Mouse (Mus musculus): ENCODE data around the gene Pir. TPM values are rescaled to one million over a fixed set of nuclear protein-coding genes. Genes with fewer than 3 reads are reported as not detected.

Pir gene
- polyA plus RNA-seq, 1 experiment from 2014 or later = 4.7 TPM

DNA sequence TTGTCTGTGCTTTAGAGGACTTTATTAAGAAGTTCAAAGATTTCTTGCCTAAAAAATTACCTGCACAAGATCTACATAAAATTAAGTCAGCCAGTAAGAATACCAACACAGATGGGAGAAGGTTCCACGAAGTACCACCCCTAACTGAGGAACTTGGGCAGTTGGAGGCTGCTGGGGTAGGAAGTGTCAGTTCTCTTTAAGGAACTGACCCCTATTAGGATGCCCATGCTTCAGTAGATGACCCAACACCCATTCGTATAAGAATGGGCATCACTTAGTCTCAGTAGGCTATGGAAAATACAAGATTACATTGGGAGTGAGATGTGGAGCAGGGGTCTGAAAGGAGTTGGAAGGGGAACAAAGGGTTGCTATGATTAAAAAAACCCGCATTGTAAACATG, 1.4 kb downstream of the Pir start:
- 88% methylated on average over 3 of the region's 3 CpGs for WGBS
- no peaks in the 10 kb centered on the region for H3K4me1 ChIP-seq (ENCODE audit: control insufficient read depth, insufficient read depth, low read length)
- no peak overlapping the region for H3K27ac ChIP-seq (ENCODE audit: low read length)
- H3K36me3 ChIP-seq (ENCODE audit: control insufficient read depth, insufficient read depth, low read length) = no peaks in the 10 kb centered on the region
- no peak overlapping the region for H3K9ac ChIP-seq (ENCODE audit: low read depth, low read length)
- ATAC-seq = no peak
- H3K9me3 ChIP-seq (ENCODE audit: control insufficient read depth, low read length) = no peaks in the 10 kb centered on the region
- H3K4me2 ChIP-seq (ENCODE audit: low read depth, low read length) = no peak overlapping the region
- no peaks in the 10 kb centered on the region for H3K27me3 ChIP-seq (replicated peaks; ENCODE audit: control insufficient read depth, insufficient read depth, low read length)
- no peak overlapping the region for H3K4me3 ChIP-seq (ENCODE audit: low read length)

DNA sequence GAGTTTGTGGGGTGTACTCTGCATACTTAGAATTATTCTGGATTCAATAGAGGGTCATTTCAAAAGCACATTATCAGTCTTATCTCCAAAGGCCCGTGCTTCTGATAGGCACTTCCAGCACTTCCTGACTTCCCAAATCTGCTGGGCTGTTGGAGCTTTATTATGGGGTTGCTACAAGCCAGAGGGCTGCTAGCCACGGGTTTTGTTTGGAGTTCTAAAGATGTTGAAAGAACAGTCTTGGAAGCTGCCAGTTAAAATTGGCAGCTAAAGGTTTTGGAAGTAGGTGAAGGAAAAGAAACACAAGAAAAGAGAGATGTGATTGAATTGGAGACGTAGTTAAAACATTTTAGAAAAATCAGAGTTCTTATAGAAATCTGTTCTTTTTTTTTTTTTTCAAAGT, 6.4 kb downstream of the Pir start:
- no peak for ATAC-seq
- 41% methylated on average over 3 of the region's 3 CpGs for WGBS
- Histone ChIP-seq H3K4me3 (ENCODE audit: low read length) (no peak overlapping the region), H3K4me1 (ENCODE audit: control insufficient read depth, insufficient read depth, low read length) (no peaks in the 10 kb centered on the region), H3K9me3 (ENCODE audit: control insufficient read depth, low read length) (no peaks in the 10 kb centered on the region), H3K27me3 (replicated peaks; ENCODE audit: control insufficient read depth, insufficient read depth, low read length) (no peaks in the 10 kb centered on the region), H3K27ac (ENCODE audit: low read length) (no peak overlapping the region), H3K36me3 (ENCODE audit: control insufficient read depth, insufficient read depth, low read length) (no peaks in the 10 kb centered on the region), H3K9ac (ENCODE audit: low read depth, low read length) (no peak overlapping the region), H3K4me2 (ENCODE audit: low read depth, low read length) (no peak overlapping the region)

DNA sequence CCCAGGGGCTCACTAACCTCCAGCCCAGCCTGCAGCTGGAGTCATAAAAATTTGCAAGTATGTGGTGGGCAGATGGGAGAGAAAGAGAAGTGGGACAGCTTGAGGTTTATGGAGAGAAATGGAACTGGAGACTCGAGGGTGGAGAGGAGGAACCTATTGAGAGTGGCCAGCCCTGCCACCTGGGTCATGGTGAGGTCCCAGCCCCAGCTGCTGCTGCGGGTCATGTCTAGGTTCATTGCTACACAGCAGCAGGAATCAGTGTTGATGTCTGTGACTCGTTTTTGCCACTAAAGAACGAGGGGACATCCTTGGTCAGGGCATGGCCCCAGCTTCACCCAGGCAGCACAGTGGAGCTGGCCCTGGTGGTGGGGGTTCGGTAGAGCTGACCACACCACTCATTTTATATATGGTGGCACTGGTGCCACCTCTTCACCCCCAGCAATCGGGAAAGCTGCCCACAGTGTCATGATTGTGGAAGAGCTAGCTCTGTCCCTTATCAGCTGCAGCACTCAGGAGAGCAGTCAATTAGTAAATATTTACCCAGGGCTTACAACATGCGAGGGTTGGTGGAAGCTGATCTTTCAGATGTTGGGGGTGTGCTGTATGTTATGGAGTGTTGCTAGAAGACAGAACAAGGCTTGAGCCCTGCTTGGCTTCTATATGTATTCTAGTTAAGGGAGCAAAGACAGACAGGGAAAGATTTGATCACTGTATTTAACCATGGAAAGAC, 11.9 kb downstream of the Pir start:
- Histone ChIP-seq H3K27ac (ENCODE audit: low read length) (no peak overlapping the region), H3K4me3 (ENCODE audit: low read length) (no peak overlapping the region), H3K9ac (ENCODE audit: low read depth, low read length) (no peak overlapping the region), H3K9me3 (ENCODE audit: control insufficient read depth, low read length) (no peaks in the 10 kb centered on the region), H3K4me1 (ENCODE audit: control insufficient read depth, insufficient read depth, low read length) (no peaks in the 10 kb centered on the region), H3K36me3 (ENCODE audit: control insufficient read depth, insufficient read depth, low read length) (no peaks in the 10 kb centered on the region), H3K27me3 (replicated peaks; ENCODE audit: control insufficient read depth, insufficient read depth, low read length) (no peaks in the 10 kb centered on the region), H3K4me2 (ENCODE audit: low read depth, low read length) (no peak overlapping the region)
- WGBS = 47% methylated on average over 7 of the region's 7 CpGs
- ATAC-seq = peak; percentile 76

DNA sequence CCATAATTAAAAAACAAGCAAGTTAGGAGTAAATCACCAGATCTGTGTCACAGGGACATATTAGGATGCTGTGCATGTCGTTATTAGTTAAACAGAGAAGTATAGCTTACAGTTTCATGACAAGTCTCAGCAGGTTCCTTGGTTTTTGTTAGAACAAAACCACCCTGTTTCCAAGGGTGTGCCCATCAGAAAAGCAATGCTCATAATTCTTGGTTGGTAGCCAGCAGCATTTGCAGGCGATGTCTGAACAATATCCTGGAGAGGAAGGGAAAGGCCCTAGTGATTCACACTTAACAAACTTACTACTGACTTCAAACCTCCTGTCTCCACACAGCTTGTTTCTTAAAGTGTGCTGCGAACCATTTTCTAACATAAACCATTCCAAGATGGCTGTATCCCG, 14.6 kb downstream of the Pir start:
- ATAC-seq = no peak
- Histone ChIP-seq H3K4me1 (ENCODE audit: control insufficient read depth, insufficient read depth, low read length) (no peaks in the 10 kb centered on the region), H3K9me3 (ENCODE audit: control insufficient read depth, low read length) (no peaks in the 10 kb centered on the region), H3K4me2 (ENCODE audit: low read depth, low read length) (no peak overlapping the region), H3K27ac (ENCODE audit: low read length) (no peak overlapping the region), H3K4me3 (ENCODE audit: low read length) (no peak overlapping the region), H3K36me3 (ENCODE audit: control insufficient read depth, insufficient read depth, low read length) (no peaks in the 10 kb centered on the region), H3K9ac (ENCODE audit: low read depth, low read length) (no peak overlapping the region), H3K27me3 (replicated peaks; ENCODE audit: control insufficient read depth, insufficient read depth, low read length) (no peaks in the 10 kb centered on the region)
- 89% methylated on average over 4 of the region's 4 CpGs for WGBS

DNA sequence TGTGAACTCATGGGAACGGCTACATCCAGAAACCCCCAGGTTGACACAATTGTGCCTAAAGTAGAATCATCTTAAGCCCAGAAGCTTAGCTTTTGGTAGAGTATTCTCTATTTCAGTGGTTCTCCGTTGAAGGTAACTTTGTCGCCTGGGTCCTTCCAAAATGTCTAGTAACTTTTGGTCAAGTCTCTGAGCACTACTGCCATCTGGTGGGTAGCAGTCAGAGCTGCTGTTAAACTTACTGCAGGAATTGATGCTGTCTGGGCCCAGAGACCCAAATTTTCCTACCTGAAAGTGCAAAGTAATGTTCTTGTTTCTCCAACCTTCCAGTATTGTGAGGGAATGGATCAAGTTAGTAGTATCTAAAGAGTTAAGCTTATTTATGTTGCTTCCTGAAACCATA, 17.9 kb downstream of the Pir start:
- 68% methylated on average over 3 of the region's 3 CpGs for WGBS

DNA sequence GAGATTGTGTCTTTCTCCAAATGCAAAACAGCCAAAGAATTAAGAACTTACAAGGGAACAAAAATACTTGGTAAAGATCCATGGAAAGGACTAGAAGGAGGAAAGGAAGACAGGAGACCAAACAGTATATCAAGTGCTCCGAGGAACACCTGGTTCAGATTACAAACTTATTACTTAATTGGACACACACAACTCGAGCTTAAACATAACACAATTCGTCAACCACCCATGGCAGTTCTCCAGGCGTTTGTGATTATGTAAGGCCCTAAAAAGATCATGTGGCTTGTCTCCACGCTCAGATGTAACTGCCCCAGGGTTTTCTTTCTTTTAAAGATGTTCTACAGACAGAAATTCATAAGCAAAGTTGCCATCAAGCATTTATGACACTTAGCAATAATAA, 22.0 kb downstream of the Pir start:
- ATAC-seq = no peak
- no peaks in the 10 kb centered on the region for H3K27me3 ChIP-seq (replicated peaks; ENCODE audit: control insufficient read depth, insufficient read depth, low read length)
- WGBS = 48% methylated on average over 5 of the region's 5 CpGs

More for the DNA sequence above, 17.9 kb downstream of the Pir start:
- ATAC-seq = no peak
- H3K4me2 ChIP-seq (ENCODE audit: low read depth, low read length) = no peak overlapping the region
- no peaks in the 10 kb centered on the region for H3K36me3 ChIP-seq (ENCODE audit: control insufficient read depth, insufficient read depth, low read length)
- H3K9me3 ChIP-seq (ENCODE audit: control insufficient read depth, low read length) = no peaks in the 10 kb centered on the region
- H3K4me1 ChIP-seq (ENCODE audit: control insufficient read depth, insufficient read depth, low read length) = no peaks in the 10 kb centered on the region
- no peak overlapping the region for H3K9ac ChIP-seq (ENCODE audit: low read depth, low read length)
- no peak overlapping the region for H3K27ac ChIP-seq (ENCODE audit: low read length)
- no peak overlapping the region for H3K4me3 ChIP-seq (ENCODE audit: low read length)
- H3K27me3 ChIP-seq (replicated peaks; ENCODE audit: control insufficient read depth, insufficient read depth, low read length) = no peaks in the 10 kb centered on the region

GRCm38 (mm10) chrX:164306250-164306649, 37.1 kb downstream of the Pir start:
- no peaks in the 10 kb centered on the region for H3K4me1 ChIP-seq (ENCODE audit: control insufficient read depth, insufficient read depth, low read length)
- H3K27ac ChIP-seq (ENCODE audit: low read length) = no peak overlapping the region
- no peaks in the 10 kb centered on the region for H3K36me3 ChIP-seq (ENCODE audit: control insufficient read depth, insufficient read depth, low read length)
- no peak overlapping the region for H3K4me3 ChIP-seq (ENCODE audit: low read length)
- no peaks in the 10 kb centered on the region for H3K9me3 ChIP-seq (ENCODE audit: control insufficient read depth, low read length)
- no peak for ATAC-seq
- 58% methylated on average over 2 of the region's 2 CpGs for whole genome bisulfite sequencing
- no peak overlapping the region for H3K4me2 ChIP-seq (ENCODE audit: low read depth, low read length)
- H3K9ac ChIP-seq (ENCODE audit: low read depth, low read length) = no peak overlapping the region
- no peaks in the 10 kb centered on the region for H3K27me3 ChIP-seq (replicated peaks; ENCODE audit: control insufficient read depth, insufficient read depth, low read length)

More for the DNA sequence above, 22.0 kb downstream of the Pir start:
- Histone ChIP-seq H3K4me3 (ENCODE audit: low read length) (no peak overlapping the region), H3K4me2 (ENCODE audit: low read depth, low read length) (no peak overlapping the region), H3K9ac (ENCODE audit: low read depth, low read length) (no peak overlapping the region), H3K4me1 (ENCODE audit: control insufficient read depth, insufficient read depth, low read length) (no peaks in the 10 kb centered on the region), H3K27ac (ENCODE audit: low read length) (no peak overlapping the region), H3K9me3 (ENCODE audit: control insufficient read depth, low read length) (no peaks in the 10 kb centered on the region), H3K36me3 (ENCODE audit: control insufficient read depth, insufficient read depth, low read length) (no peaks in the 10 kb centered on the region)

- Histone ChIP-seq H3K36me3 (ENCODE audit: control insufficient read depth, insufficient read depth, low read length) (no peaks in the 10 kb centered on the region), H3K9ac (ENCODE audit: low read depth, low read length) (no peak overlapping the region), H3K27me3 (replicated peaks; ENCODE audit: control insufficient read depth, insufficient read depth, low read length) (no peaks in the 10 kb centered on the region), H3K27ac (ENCODE audit: low read length) (no peak overlapping the region), H3K4me3 (ENCODE audit: low read length) (no peak overlapping the region), H3K4me1 (ENCODE audit: control insufficient read depth, insufficient read depth, low read length) (no peaks in the 10 kb centered on the region), H3K4me2 (ENCODE audit: low read depth, low read length) (no peak overlapping the region), H3K9me3 (ENCODE audit: control insufficient read depth, low read length) (no peaks in the 10 kb centered on the region)
- WGBS = 51% methylated on average over 1 of the region's 1 CpGs
- ATAC-seq = no peak
Observed at GRCm38 (mm10) chrX:164313876-164314275, 44.7 kb downstream of the Pir start.

DNA sequence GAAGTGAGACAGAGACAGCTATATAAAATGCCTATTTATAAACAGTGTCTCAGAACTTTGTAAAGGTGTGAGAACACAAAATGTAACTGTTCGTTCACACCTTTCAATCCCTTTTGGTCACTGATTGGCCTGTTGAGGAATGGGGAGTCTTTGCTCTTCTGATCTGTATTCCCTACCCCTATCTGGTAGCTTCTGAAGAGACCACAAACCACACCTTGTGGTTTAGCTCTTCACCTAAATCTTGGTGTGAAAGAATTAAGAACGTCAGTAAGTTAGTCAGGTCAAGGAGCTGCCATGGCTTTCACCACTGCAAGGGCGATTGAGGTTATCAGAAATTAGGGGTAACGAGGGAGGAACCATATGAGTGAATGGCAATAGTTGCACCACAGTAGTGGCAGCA, 49.4 kb downstream of the Pir start:
- H3K4me3 ChIP-seq (ENCODE audit: low read length) = no peak overlapping the region
- H3K36me3 ChIP-seq (ENCODE audit: control insufficient read depth, insufficient read depth, low read length) = no peaks in the 10 kb centered on the region
- H3K9me3 ChIP-seq (ENCODE audit: control insufficient read depth, low read length) = no peaks in the 10 kb centered on the region
- no peak overlapping the region for H3K27ac ChIP-seq (ENCODE audit: low read length)
- 86% methylated on average over 4 of the region's 4 CpGs for WGBS
- H3K4me2 ChIP-seq (ENCODE audit: low read depth, low read length) = no peak overlapping the region
- H3K27me3 ChIP-seq (replicated peaks; ENCODE audit: control insufficient read depth, insufficient read depth, low read length) = no peaks in the 10 kb centered on the region
- no peak overlapping the region for H3K9ac ChIP-seq (ENCODE audit: low read depth, low read length)
- no peaks in the 10 kb centered on the region for H3K4me1 ChIP-seq (ENCODE audit: control insufficient read depth, insufficient read depth, low read length)
- ATAC-seq = no peak

DNA sequence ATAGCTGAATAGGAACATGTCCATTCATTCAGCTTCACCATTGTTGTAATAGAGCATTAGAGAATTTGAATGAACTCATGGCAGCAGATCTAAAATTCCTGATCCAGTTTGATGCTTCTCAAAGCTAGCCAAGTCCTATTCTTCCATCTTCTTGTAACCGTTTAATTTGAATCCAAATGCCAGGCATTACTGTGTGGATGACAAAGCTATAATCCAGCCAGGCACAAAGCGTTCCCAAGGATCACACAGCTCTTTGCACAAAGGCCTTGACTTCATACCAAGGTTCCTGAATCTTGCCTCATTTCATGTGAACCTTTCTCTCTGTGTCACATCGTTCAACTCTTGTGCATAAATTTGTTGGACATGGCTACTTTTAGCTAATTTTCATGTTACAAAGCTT, 50.9 kb downstream of the Pir start:
- Histone ChIP-seq H3K4me1 (ENCODE audit: control insufficient read depth, insufficient read depth, low read length) (no peaks in the 10 kb centered on the region), H3K27me3 (replicated peaks; ENCODE audit: control insufficient read depth, insufficient read depth, low read length) (no peaks in the 10 kb centered on the region), H3K4me3 (ENCODE audit: low read length) (no peak overlapping the region), H3K9ac (ENCODE audit: low read depth, low read length) (no peak overlapping the region), H3K27ac (ENCODE audit: low read length) (no peak overlapping the region), H3K4me2 (ENCODE audit: low read depth, low read length) (no peak overlapping the region), H3K9me3 (ENCODE audit: control insufficient read depth, low read length) (no peaks in the 10 kb centered on the region), H3K36me3 (ENCODE audit: control insufficient read depth, insufficient read depth, low read length) (no peaks in the 10 kb centered on the region)
- 88% methylated on average over 3 of the region's 3 CpGs for WGBS
- no peak for ATAC-seq
